Mouse (Mus musculus): ENCODE measurements around the gene Idua. TPM values are rescaled to one million over a fixed set of nuclear protein-coding genes. Genes with fewer than 3 reads are reported as not detected.

The Idua gene
- total RNA-seq, 2 experiments from 2014 or later: 2.5 TPM; not detected in 1

- ATAC-seq (replicated peaks; ENCODE audit: low FRiP score, poor library complexity, severe bottlenecking): peak; percentile 51
Measured at GRCm38 (mm10) chr5:108708981-108709731, 49.0 kb downstream of the Idua start.

- no peak for ATAC-seq (replicated peaks; ENCODE audit: low FRiP score, poor library complexity, severe bottlenecking)
Measured at GRCm38 (mm10) chr5:108711968-108712367, 51.8 kb downstream of the Idua start.

GRCm38 (mm10) chr5:108713096-108713495, 53.0 kb downstream of the Idua start:
- ATAC-seq (replicated peaks; ENCODE audit: low FRiP score, poor library complexity, severe bottlenecking): no peak

GRCm38 (mm10) chr5:108713691-108714090, 53.6 kb downstream of the Idua start:
- ATAC-seq (replicated peaks; ENCODE audit: low FRiP score, poor library complexity, severe bottlenecking): no peak

GRCm38 (mm10) chr5:108714149-108714548, 54.0 kb downstream of the Idua start:
- no peak for ATAC-seq (replicated peaks; ENCODE audit: low FRiP score, poor library complexity, severe bottlenecking)

GRCm38 (mm10) chr5:108715974-108716373, 55.8 kb downstream of the Idua start:
- no peak for ATAC-seq (replicated peaks; ENCODE audit: low FRiP score, poor library complexity, severe bottlenecking)

- ATAC-seq (replicated peaks; ENCODE audit: low FRiP score, poor library complexity, severe bottlenecking): no peak
Measured at GRCm38 (mm10) chr5:108718051-108718450, 57.9 kb downstream of the Idua start.

GRCm38 (mm10) chr5:108719761-108720160, 59.6 kb downstream of the Idua start:
- peak; percentile 51; the same call in 1 of the 2 replicates for ATAC-seq (replicated peaks; ENCODE audit: low FRiP score, poor library complexity, severe bottlenecking)

- ATAC-seq (replicated peaks; ENCODE audit: low FRiP score, poor library complexity, severe bottlenecking): no peak
Measured at GRCm38 (mm10) chr5:108724006-108724405, 63.9 kb downstream of the Idua start.

GRCm38 (mm10) chr5:108726557-108727248, 66.6 kb downstream of the Idua start:
- peak; percentile 83 for ATAC-seq (replicated peaks; ENCODE audit: low FRiP score, poor library complexity, severe bottlenecking)

GRCm38 (mm10) chr5:108727425-108727824, 67.3 kb downstream of the Idua start:
- no peak for ATAC-seq (replicated peaks; ENCODE audit: low FRiP score, poor library complexity, severe bottlenecking)

Other genes with a start within 250 kb of the Idua start
- gene Atp5k, start 225.9 kb upstream of the Idua start, total RNA-seq (2015; ENCODE audit: low replicate concordance): 82.6 and 126 TPM in 2 replicates
- 60.6 and 96.3 TPM in 2 replicates for gene Atp5k, start 225.9 kb upstream of the Idua start, total RNA-seq (2017; ENCODE audit: low replicate concordance)
- gene Mfsd7a, start 211.4 kb upstream of the Idua start, total RNA-seq (2015; ENCODE audit: low replicate concordance): not detected in 2 replicates
- gene Mfsd7a, start 211.4 kb upstream of the Idua start, total RNA-seq (2017; ENCODE audit: low replicate concordance): 1.0 TPM in 1 of 2 replicates, not detected in the other
- gene Pcgf3, start 199.1 kb upstream of the Idua start, total RNA-seq (2015; ENCODE audit: low replicate concordance): 17.2 and 21.3 TPM in 2 replicates
- 9.0 and 10.4 TPM in 2 replicates for gene Pcgf3, start 199.1 kb upstream of the Idua start, total RNA-seq (2017; ENCODE audit: low replicate concordance)
- gene Cplx1, start 110.3 kb upstream of the Idua start, total RNA-seq (2015; ENCODE audit: low replicate concordance): 1.7 TPM in 1 of 2 replicates, not detected in the other
- gene Cplx1, start 110.3 kb upstream of the Idua start, total RNA-seq (2017; ENCODE audit: low replicate concordance): not detected in 2 replicates
- 50.8 and 63.3 TPM in 2 replicates for gene Gak, start 30.6 kb upstream of the Idua start, total RNA-seq (2015; ENCODE audit: low replicate concordance)
- 61.4 and 69.4 TPM in 2 replicates for gene Gak, start 30.6 kb upstream of the Idua start, total RNA-seq (2017; ENCODE audit: low replicate concordance)
- 2.9 and 8.4 TPM in 2 replicates for gene Tmem175, start 30.6 kb upstream of the Idua start, total RNA-seq (2015; ENCODE audit: low replicate concordance)
- 2.8 and 7.9 TPM in 2 replicates for gene Tmem175, start 30.6 kb upstream of the Idua start, total RNA-seq (2017; ENCODE audit: low replicate concordance)
- gene Dgkq, start 9.3 kb downstream of the Idua start, total RNA-seq (2015; ENCODE audit: low replicate concordance): 4.2 TPM in 1 of 2 replicates, not detected in the other
- 4.9 and 5.5 TPM in 2 replicates for gene Dgkq, start 9.3 kb downstream of the Idua start, total RNA-seq (2017; ENCODE audit: low replicate concordance)
- 3.6 and 4.6 TPM in 2 replicates for gene Slc26a1, start 15.2 kb downstream of the Idua start, total RNA-seq (2015; ENCODE audit: low replicate concordance)
- 0.90 and 1.7 TPM in 2 replicates for gene Slc26a1, start 15.2 kb downstream of the Idua start, total RNA-seq (2017; ENCODE audit: low replicate concordance)
- gene Fgfrl1, start 32.1 kb downstream of the Idua start, total RNA-seq (2015; ENCODE audit: low replicate concordance): 22.2 and 28.8 TPM in 2 replicates
- gene Fgfrl1, start 32.1 kb downstream of the Idua start, total RNA-seq (2017; ENCODE audit: low replicate concordance): 21.5 and 23.2 TPM in 2 replicates
- gene Rnf212, start 114.7 kb downstream of the Idua start, total RNA-seq (2015; ENCODE audit: low replicate concordance): 7.1 and 9.7 TPM in 2 replicates
- gene Rnf212, start 114.7 kb downstream of the Idua start, total RNA-seq (2017; ENCODE audit: low replicate concordance): 13.5 and 16.0 TPM in 2 replicates
- gene Tmed11, start 135.0 kb downstream of the Idua start, total RNA-seq (2015; ENCODE audit: low replicate concordance): not detected in 2 replicates
- not detected in 2 replicates for gene Tmed11, start 135.0 kb downstream of the Idua start, total RNA-seq (2017; ENCODE audit: low replicate concordance)
- gene Vmn2r8, start 148.5 kb downstream of the Idua start, total RNA-seq (2015; ENCODE audit: low replicate concordance): not detected in 2 replicates
- gene Vmn2r8, start 148.5 kb downstream of the Idua start, total RNA-seq (2017; ENCODE audit: low replicate concordance): not detected in 2 replicates
- not detected in 2 replicates for gene Vmn2r9, start 192.3 kb downstream of the Idua start, total RNA-seq (2015; ENCODE audit: low replicate concordance)
- under 0.01 TPM in 1 of 2 replicates, not detected in the other for gene Vmn2r9, start 192.3 kb downstream of the Idua start, total RNA-seq (2017; ENCODE audit: low replicate concordance)

Data from erythroid progenitor cell, adult 5-6 weeks (primary cell).